Mouse (Mus musculus): ENCODE results near the gene Prmt9. TPM values are rescaled to one million over a fixed set of nuclear protein-coding genes. Genes with fewer than 3 reads are reported as not detected.

Gene Prmt9
- polyA plus RNA-seq (2015; fragmentation: Nextera tagmentation; extraction: Ambion mirVana), result 21.0 and 24.3 TPM in 2 replicates

- peak; percentile 96 for ATAC-seq (ENCODE audit: low FRiP score, low read depth)
- peak within 1 kb of the TSS; percentile 93 for H3K9ac ChIP-seq
Observed at GRCm38 (mm10) chr8:77549121-77549706, at the start of gene Prmt9. Gene Prmt9, plus strand, starts transcription at chr8:77549397.

GRCm38 (mm10) chr8:77500264-77500663, 48.9 kb upstream of the Prmt9 start:
- peaks cover 19% of the 10 kb centered on the region for H3K4me1 ChIP-seq
- H3K9me3 ChIP-seq, result no peaks in the 10 kb centered on the region
- no peaks in the 10 kb centered on the region for H3K36me3 ChIP-seq
- WGBS, result 95% methylated on average over 3 of the region's 3 CpGs
- ATAC-seq (ENCODE audit: low FRiP score, low read depth), result no peak
- no peak overlapping the region for H3K4me3 ChIP-seq
- H3K9ac ChIP-seq, result no peak overlapping the region
- H3K27me3 ChIP-seq, result no peaks in the 10 kb centered on the region
- no peak overlapping the region for H3K4me2 ChIP-seq (replicated peaks)
- no peak overlapping the region for H3K27ac ChIP-seq

More at GRCm38 (mm10) chr8:77549121-77549706, at the start of gene Prmt9:
- H3K27me3 ChIP-seq, result no peaks in the 10 kb centered on the region
- H3K36me3 ChIP-seq, result peaks cover 30% of the 10 kb centered on the region
- H3K4me1 ChIP-seq, result peaks cover 13% of the 10 kb centered on the region
- H3K27ac ChIP-seq, result peak within 1 kb of the TSS; percentile 87
- peak within 1 kb of the TSS; percentile 72 for H3K4me2 ChIP-seq (replicated peaks)
- peaks cover 3% of the 10 kb centered on the region; the same call in 1 of the 2 replicates for H3K9me3 ChIP-seq
- WGBS, result 3% methylated on average over 42 of the region's 42 CpGs
- peak within 1 kb of the TSS; percentile 88 for H3K4me3 ChIP-seq

GRCm38 (mm10) chr8:77501131-77501530, 48.1 kb upstream of the Prmt9 start:
- H3K9me3 ChIP-seq, result no peaks in the 10 kb centered on the region
- no peak overlapping the region for H3K9ac ChIP-seq
- no peak overlapping the region for H3K4me3 ChIP-seq
- H3K27me3 ChIP-seq, result no peaks in the 10 kb centered on the region
- 75% methylated on average over 8 of the region's 8 CpGs for WGBS
- no peak for ATAC-seq (ENCODE audit: low FRiP score, low read depth)
- H3K4me2 ChIP-seq (replicated peaks), result no peak overlapping the region
- no peaks in the 10 kb centered on the region for H3K36me3 ChIP-seq
- peaks cover 19% of the 10 kb centered on the region for H3K4me1 ChIP-seq
- H3K27ac ChIP-seq, result no peak overlapping the region

GRCm38 (mm10) chr8:77502547-77502946, 46.6 kb upstream of the Prmt9 start:
- ATAC-seq (ENCODE audit: low FRiP score, low read depth), result no peak
- WGBS, result 85% methylated on average over 6 of the region's 6 CpGs
- no peak overlapping the region for H3K4me2 ChIP-seq (replicated peaks)
- no peaks in the 10 kb centered on the region for H3K36me3 ChIP-seq
- H3K4me1 ChIP-seq, result peaks cover 25% of the 10 kb centered on the region
- H3K9me3 ChIP-seq, result no peaks in the 10 kb centered on the region
- H3K27me3 ChIP-seq, result no peaks in the 10 kb centered on the region
- H3K9ac ChIP-seq, result no peak overlapping the region
- H3K4me3 ChIP-seq, result no peak overlapping the region
- H3K27ac ChIP-seq, result no peak overlapping the region

GRCm38 (mm10) chr8:77506539-77506938, 42.7 kb upstream of the Prmt9 start:
- Histone ChIP-seq H3K27ac (no peak overlapping the region), H3K9ac (no peak overlapping the region), H3K4me2 (replicated peaks) (peak overlapping the region; percentile 28; the same call in 1 of the 2 replicates), H3K9me3 (no peaks in the 10 kb centered on the region), H3K4me1 (peaks cover 40% of the 10 kb centered on the region), H3K27me3 (no peaks in the 10 kb centered on the region), H3K36me3 (no peaks in the 10 kb centered on the region), H3K4me3 (no peak overlapping the region)
- WGBS, result 61% methylated on average over 7 of the region's 7 CpGs
- ATAC-seq (ENCODE audit: low FRiP score, low read depth), result no peak

- no peak for ATAC-seq (ENCODE audit: low FRiP score, low read depth)
- no peak overlapping the region for H3K4me3 ChIP-seq
- no peaks in the 10 kb centered on the region for H3K9me3 ChIP-seq
- no peak overlapping the region for H3K9ac ChIP-seq
- H3K4me2 ChIP-seq (replicated peaks), result no peak overlapping the region
- no peak overlapping the region for H3K27ac ChIP-seq
- WGBS, result 48% methylated on average over 10 of the region's 10 CpGs
- H3K36me3 ChIP-seq, result no peaks in the 10 kb centered on the region
- H3K4me1 ChIP-seq, result peaks cover 47% of the 10 kb centered on the region
- no peaks in the 10 kb centered on the region for H3K27me3 ChIP-seq
Observed at GRCm38 (mm10) chr8:77507510-77508035, 41.6 kb upstream of the Prmt9 start.

GRCm38 (mm10) chr8:77509044-77509443, 40.2 kb upstream of the Prmt9 start:
- H3K4me1 ChIP-seq, result peaks cover 53% of the 10 kb centered on the region
- no peaks in the 10 kb centered on the region for H3K36me3 ChIP-seq
- 84% methylated on average over 7 of the region's 7 CpGs for WGBS
- no peak for ATAC-seq (ENCODE audit: low FRiP score, low read depth)
- H3K27ac ChIP-seq, result no peak overlapping the region
- no peak overlapping the region for H3K4me3 ChIP-seq
- no peak overlapping the region for H3K4me2 ChIP-seq (replicated peaks)
- no peaks in the 10 kb centered on the region for H3K27me3 ChIP-seq
- no peak overlapping the region for H3K9ac ChIP-seq
- H3K9me3 ChIP-seq, result no peaks in the 10 kb centered on the region

- ATAC-seq (ENCODE audit: low FRiP score, low read depth), result peak; percentile 41; the same call in 1 of the 2 replicates
Observed at GRCm38 (mm10) chr8:77510426-77510825, 38.8 kb upstream of the Prmt9 start.

GRCm38 (mm10) chr8:77511750-77512493, 37.3 kb upstream of the Prmt9 start:
- Histone ChIP-seq H3K36me3 (no peaks in the 10 kb centered on the region), H3K4me1 (peaks cover 75% of the 10 kb centered on the region), H3K9me3 (no peaks in the 10 kb centered on the region), H3K9ac (no peak overlapping the region), H3K27me3 (no peaks in the 10 kb centered on the region), H3K4me2 (replicated peaks) (peak overlapping the region; percentile 38), H3K4me3 (no peak overlapping the region), H3K27ac (peak overlapping the region; percentile 18; the same call in 1 of the 2 replicates)
- 33% methylated on average over 13 of the region's 13 CpGs for WGBS
- ATAC-seq (ENCODE audit: low FRiP score, low read depth), result no peak

More at GRCm38 (mm10) chr8:77510426-77510825, 38.8 kb upstream of the Prmt9 start:
- H3K27ac ChIP-seq, result no peak overlapping the region
- WGBS, result 72% methylated on average over 3 of the region's 3 CpGs
- no peaks in the 10 kb centered on the region for H3K36me3 ChIP-seq
- H3K9me3 ChIP-seq, result no peaks in the 10 kb centered on the region
- H3K4me3 ChIP-seq, result no peak overlapping the region
- no peak overlapping the region for H3K4me2 ChIP-seq (replicated peaks)
- H3K9ac ChIP-seq, result no peak overlapping the region
- no peaks in the 10 kb centered on the region for H3K27me3 ChIP-seq
- peaks cover 65% of the 10 kb centered on the region for H3K4me1 ChIP-seq

- Histone ChIP-seq H3K27me3 (no peaks in the 10 kb centered on the region), H3K4me3 (no peak overlapping the region), H3K36me3 (no peaks in the 10 kb centered on the region), H3K9ac (no peak overlapping the region), H3K9me3 (no peaks in the 10 kb centered on the region), H3K4me1 (peaks cover 83% of the 10 kb centered on the region), H3K27ac (no peak overlapping the region), H3K4me2 (replicated peaks) (peak overlapping the region; percentile 81)
- no peak for ATAC-seq (ENCODE audit: low FRiP score, low read depth)
- 79% methylated on average over 8 of the region's 8 CpGs for WGBS
Observed at GRCm38 (mm10) chr8:77515201-77515600, 34.0 kb upstream of the Prmt9 start.

- no peaks in the 10 kb centered on the region for H3K27me3 ChIP-seq
- peak overlapping the region; percentile 81 for H3K4me2 ChIP-seq (replicated peaks)
- peak overlapping the region; percentile 56 for H3K9ac ChIP-seq
- no peaks in the 10 kb centered on the region for H3K9me3 ChIP-seq
- peak overlapping the region; percentile 84 for H3K4me3 ChIP-seq
- H3K27ac ChIP-seq, result no peak overlapping the region
- 45% methylated on average over 8 of the region's 8 CpGs for WGBS
- H3K36me3 ChIP-seq, result no peaks in the 10 kb centered on the region
- no peak for ATAC-seq (ENCODE audit: low FRiP score, low read depth)
- peaks cover 84% of the 10 kb centered on the region for H3K4me1 ChIP-seq
Observed at GRCm38 (mm10) chr8:77515786-77516185, 33.4 kb upstream of the Prmt9 start.

GRCm38 (mm10) chr8:77516845-77517244, 32.4 kb upstream of the Prmt9 start:
- Histone ChIP-seq H3K9ac (peak overlapping the region; percentile 83), H3K4me3 (peak overlapping the region; percentile 84), H3K4me1 (peaks cover 82% of the 10 kb centered on the region), H3K4me2 (replicated peaks) (peak overlapping the region; percentile 81), H3K9me3 (no peaks in the 10 kb centered on the region), H3K27ac (no peak overlapping the region), H3K36me3 (no peaks in the 10 kb centered on the region), H3K27me3 (no peaks in the 10 kb centered on the region)
- 2% methylated on average over 10 of the region's 10 CpGs for WGBS
- ATAC-seq (ENCODE audit: low FRiP score, low read depth), result no peak
